Mouse (Mus musculus): ENCODE measurements at regions not wholly inside any gene's neighbourhood (a gene's known extent, or its start where the extent isn't known, plus 50 kb on each side); places are given as distances from the start of the nearest gene placed in this dataset.

DNA sequence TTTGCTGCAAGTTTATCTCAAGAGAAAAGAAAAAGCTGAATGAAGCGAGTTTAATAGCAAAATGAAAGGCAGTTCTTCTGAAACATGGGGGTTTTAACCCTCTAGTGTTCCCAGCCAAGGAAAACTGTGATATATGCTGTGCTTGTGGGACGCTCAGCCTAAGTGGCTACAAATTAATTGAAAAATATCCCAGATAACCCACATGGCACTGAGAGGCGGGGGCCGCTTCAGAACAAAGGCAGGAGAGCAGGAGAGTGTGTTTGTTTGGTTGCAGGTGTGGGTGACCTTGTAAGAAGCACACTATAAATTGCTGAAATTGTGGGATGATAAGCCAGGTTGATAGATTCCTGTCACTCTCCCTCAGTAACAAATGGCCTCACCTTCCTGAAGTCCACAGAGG lies 154.7 kb upstream of the Mpped2 start:
- DNase-seq (ENCODE audit: low spot score in 2 of 2), result no peak

DNA sequence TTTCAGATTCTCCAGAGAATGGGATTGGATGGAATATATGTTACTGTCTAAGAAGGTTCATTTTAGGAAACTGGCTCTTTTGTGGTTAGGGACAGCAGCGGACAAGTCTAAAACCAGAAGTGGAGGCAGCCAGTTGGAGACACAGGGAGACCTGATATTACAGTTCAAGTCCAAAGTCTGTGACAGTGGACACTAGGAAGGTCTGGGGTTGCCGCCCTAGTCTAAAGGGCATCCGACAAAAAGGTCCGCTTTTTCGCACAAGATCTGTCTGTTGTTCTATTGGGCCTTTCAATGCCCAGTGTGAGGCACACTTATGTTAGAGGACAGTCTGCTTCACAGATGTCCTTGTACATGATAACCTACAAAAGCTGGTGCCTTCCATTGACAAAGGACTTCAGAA lies 152.9 kb upstream of the Mpped2 start:
- no peak for DNase-seq (ENCODE audit: low spot score in 2 of 2)

GRCm38 (mm10) chr2:106547117-106547516 lies 146.0 kb upstream of the Mpped2 start:
- peak in 1 of 2 experiments; percentile 17 for DNase-seq (ENCODE audit: low spot score in 2 of 2)

DNA sequence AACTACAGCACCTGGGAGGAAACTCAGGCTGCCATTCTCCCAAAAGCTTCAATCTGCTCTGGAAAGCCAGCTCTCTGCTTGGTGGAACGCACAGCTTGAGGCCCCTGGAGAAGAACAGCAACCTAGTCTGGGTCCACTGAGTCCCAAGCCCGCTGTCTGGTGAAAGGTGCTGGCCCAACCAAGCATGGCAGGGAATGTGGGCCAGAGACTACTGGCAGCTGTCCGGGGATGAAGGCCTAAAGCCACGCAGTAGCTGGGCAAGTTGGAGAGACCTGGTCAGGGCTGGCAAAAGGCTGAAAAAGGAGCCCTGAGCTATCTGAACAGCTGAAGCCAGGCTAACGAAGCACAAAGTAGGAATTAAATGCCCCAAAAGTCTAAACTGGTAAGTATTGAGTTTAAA lies 139.4 kb upstream of the Mpped2 start:
- DNase-seq (ENCODE audit: low spot score in 2 of 2), result no peak

- DNase-seq (ENCODE audit: low spot score in 2 of 2), result no peak
Observed at GRCm38 (mm10) chr2:106561571-106562090, 131.4 kb upstream of the Mpped2 start.

GRCm38 (mm10) chr2:106570226-106570625 lies 122.8 kb upstream of the Mpped2 start:
- no peak for DNase-seq (ENCODE audit: low spot score in 2 of 2)

DNA sequence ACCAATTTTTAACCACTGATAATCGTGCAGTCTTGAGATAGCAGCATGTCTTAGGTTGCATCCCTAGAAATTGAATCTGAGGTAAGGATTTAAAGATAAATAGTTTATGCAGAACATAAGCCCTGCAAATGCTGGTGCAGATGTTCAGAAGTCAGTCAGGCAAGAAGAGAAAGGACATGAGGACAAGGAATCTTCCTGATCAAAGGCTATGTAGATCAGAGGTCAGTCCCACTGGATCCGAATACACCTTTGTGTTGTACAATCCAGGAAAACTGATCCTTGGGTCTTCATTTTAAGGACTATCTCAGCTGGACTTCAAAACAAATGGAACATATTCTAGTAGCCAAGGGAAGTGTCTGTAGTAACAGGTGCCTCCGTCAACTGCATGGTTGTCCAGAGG lies 121.7 kb upstream of the Mpped2 start:
- no peak for DNase-seq (ENCODE audit: low spot score in 2 of 2)

GRCm38 (mm10) chr2:106571913-106572312 lies 121.2 kb upstream of the Mpped2 start:
- DNase-seq (ENCODE audit: low spot score in 2 of 2), result no peak

DNA sequence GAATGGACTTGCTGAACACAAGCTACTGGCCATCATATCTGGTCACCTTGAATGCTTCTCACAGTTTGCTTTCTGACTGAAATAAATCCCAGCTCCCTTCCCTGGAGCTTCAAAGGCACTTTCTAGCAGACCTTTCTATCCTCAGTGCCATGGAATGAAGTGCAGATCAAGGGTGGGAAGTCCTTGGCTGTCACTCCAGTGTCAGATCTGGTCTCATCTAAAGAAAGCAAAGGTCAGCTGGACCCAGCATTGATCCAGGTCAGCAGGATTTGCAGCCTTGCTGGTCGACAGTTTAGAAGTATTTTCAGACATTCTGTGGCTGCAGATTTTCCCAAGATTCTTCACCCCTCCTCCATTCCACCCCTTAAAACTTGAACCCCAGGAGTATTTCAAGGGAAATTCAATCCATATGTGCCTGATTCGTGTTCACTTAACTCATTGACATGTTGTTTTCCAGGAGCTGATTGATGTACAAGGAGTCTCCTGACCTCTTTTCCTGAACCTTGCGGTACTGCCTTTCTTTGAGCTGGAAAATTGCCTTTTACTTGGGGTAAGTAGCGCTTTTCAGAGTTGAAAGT lies 116.2 kb upstream of the Mpped2 start:
- no peak for DNase-seq (ENCODE audit: low spot score in 2 of 2)

DNA sequence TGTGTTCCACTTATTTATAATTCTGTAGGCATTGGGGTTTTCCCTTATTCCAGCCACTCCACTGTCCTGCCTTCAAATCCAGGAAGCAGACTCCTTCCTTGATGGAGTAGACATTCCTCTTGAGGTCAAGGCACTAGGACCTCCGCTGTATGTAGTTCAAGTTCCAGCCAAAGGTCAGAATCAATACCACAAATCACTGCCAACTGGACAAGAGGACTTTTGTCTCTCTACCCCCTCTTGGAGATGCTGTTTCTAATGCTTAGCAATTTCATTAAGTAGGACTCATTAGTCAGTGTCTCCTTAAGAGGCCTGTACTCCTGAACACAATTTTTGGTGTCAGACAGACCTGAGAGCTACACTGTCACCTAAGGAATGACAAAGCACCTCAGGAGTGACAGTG lies 115.0 kb upstream of the Mpped2 start:
- DNase-seq (ENCODE audit: low spot score in 2 of 2), result no peak

DNA sequence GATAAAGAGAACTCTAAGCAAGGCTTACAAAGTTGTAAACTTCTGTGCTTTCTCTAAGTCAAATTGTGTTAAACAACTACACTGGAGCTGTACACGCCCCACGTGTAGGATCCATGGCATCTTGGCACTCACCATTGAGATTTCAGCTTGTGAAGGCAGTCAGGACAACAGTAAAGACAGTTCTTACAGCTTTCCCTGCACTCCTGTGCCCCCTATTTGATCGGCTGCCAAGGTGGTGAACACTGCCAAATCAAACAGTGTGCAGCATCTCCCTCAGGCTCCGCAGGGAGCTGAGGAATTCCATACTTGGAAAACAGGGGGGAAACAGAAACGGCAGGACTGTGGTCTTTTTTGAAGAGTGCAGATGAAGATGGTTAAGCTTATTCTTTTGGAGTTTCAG lies 112.4 kb upstream of the Mpped2 start:
- no peak for DNase-seq (ENCODE audit: low spot score in 2 of 2)

- DNase-seq (ENCODE audit: low spot score in 2 of 2), result no peak
Observed at GRCm38 (mm10) chr2:106621251-106621650, 71.8 kb upstream of the Mpped2 start.

DNA sequence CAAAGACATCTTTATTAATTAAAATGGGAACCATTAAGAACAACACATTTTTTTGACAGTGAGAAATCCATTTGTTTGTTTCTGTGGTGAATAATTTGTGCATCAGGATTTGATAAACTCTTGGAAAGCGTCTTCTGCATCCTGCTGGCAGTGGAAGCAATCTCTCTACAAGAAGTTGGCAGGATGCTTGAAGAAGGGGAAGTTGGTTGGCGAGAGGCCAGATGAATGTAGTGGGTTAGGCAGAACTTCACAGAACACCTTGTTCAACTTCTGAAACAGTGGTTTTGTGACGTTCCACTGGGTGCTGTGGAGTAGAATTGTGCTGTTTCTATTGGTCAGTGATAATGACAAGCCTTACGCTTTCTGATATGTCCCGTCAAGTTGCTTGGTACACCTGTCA lies 70.7 kb upstream of the Mpped2 start:
- no peak for DNase-seq (ENCODE audit: low spot score in 2 of 2)

DNA sequence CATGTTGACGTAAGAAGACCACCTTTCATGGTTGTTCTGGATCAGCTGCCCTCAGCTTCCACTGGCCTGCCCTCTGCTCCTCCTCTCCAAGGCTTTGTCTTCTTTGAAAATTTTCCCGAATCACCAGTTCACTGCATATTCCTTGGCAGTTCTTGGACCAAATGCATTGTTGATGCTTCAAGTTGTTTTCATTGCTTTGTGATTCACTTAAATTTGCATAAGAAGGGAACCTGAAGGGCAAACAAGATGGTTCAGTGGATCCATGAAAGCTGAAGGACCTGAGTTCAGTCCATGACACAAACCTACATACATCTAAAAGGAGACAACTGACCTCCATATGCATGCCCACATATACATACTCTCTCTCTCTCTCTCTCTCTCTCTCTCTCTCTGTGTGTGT lies 69.4 kb upstream of the Mpped2 start:
- DNase-seq (ENCODE audit: low spot score in 2 of 2), result no peak

DNA sequence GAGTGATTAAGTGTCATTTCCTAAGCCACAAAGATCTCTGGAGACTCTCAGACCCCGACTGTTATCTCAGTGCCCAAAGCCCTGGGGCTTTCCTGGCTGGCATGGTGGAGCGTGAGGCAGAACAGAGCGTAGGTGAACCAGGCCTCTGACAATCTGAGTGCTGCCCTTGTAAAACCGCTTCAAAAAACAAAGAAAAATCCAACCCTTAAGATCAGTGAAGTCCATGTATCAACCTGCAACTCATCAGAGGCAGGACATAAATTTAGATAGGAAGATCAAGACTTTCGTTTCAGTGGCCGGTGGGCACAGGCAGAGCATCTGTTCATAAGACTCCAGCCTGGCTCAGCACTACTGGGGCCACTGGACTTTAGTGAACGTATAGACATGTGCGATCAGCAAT lies 61.1 kb upstream of the Mpped2 start:
- no peak for DNase-seq (ENCODE audit: low spot score in 2 of 2)
